Mouse (Mus musculus) small intestine, adult 2 months (tissue): ENCODE measurements around the gene Pth. TPM values are rescaled to one million over a fixed set of nuclear protein-coding genes. Genes with fewer than 3 reads are reported as not detected.

ENCODE experiments used
- H3K27ac ChIP-seq: fragments of 200-500 bp; 2 replicates; pipeline ENCODE4 v1.5.1; 2012; ENCODE audit warnings: low read depth, low read length, control low read depth, inconsistent platforms; ENCODE audit not compliant: insufficient read depth
- H3K27me3 ChIP-seq: fragments of 200-500 bp; 2 replicates; pipeline ENCODE4 v1.6.1; 2012; ENCODE audit warnings: mild to moderate bottlenecking, moderate library complexity, low read length, inconsistent platforms; ENCODE audit not compliant: control insufficient read depth, insufficient read depth
- H3K36me3 ChIP-seq: fragments of 200-500 bp; 2 replicates; pipeline ENCODE4 v1.6.1; 2012; ENCODE audit warnings: mild to moderate bottlenecking, low read length, control low read depth, inconsistent platforms; ENCODE audit not compliant: control insufficient read depth, insufficient read depth
- H3K4me1 ChIP-seq: fragments of 200-500 bp; 2 replicates; pipeline ENCODE4 v1.6.1; 2012; ENCODE audit warnings: low read length, inconsistent platforms, mixed read lengths; ENCODE audit not compliant: control insufficient read depth, insufficient read depth, insufficient read length
- H3K4me3 ChIP-seq: fragments of 200-500 bp; 2 replicates; pipeline ENCODE4 v1.5.1; 2012; ENCODE audit warnings: low read depth, mild to moderate bottlenecking, control low read depth, inconsistent platforms, low read length, moderate library complexity
- CTCF ChIP-seq: fragments of 200-500 bp; IDR thresholded peaks from 2 replicates; pipeline ENCODE4 v1.5.1; 2012; ENCODE audit warnings: low read depth, mild to moderate bottlenecking, control low read depth, inconsistent platforms, low read length, moderate library complexity, mixed read lengths; ENCODE audit not compliant: insufficient replicate concordance, insufficient read length; ENCODE audit errors: extremely low read depth
- POLR2A ChIP-seq: fragments of 200-500 bp; IDR thresholded peaks from 2 replicates; pipeline ENCODE4 v1.6.1; 2012; ENCODE audit warnings: low read depth, mild to moderate bottlenecking, control low read depth, inconsistent platforms, low read length, moderate library complexity
- WGBS: fragments of 180-500 bp; shearing (Covaris S2); methylation state at CpG from one replicate; pipeline ENCODE4 v1.1.7; 2018; 5-methylcytosine and 5-hydroxymethylcytosine counted together
- polyA plus RNA-seq: library from polyadenylated mRNA; depleted of rRNA; stranded (reverse); fragments of >200 nt; gene quantifications from 2 replicates; pipeline ENCODE4 v1.2.3, GENCODE M21; 2012; rRNA removed

The Pth gene
- polyA plus RNA-seq, 1 experiment, result not detected

DNA sequence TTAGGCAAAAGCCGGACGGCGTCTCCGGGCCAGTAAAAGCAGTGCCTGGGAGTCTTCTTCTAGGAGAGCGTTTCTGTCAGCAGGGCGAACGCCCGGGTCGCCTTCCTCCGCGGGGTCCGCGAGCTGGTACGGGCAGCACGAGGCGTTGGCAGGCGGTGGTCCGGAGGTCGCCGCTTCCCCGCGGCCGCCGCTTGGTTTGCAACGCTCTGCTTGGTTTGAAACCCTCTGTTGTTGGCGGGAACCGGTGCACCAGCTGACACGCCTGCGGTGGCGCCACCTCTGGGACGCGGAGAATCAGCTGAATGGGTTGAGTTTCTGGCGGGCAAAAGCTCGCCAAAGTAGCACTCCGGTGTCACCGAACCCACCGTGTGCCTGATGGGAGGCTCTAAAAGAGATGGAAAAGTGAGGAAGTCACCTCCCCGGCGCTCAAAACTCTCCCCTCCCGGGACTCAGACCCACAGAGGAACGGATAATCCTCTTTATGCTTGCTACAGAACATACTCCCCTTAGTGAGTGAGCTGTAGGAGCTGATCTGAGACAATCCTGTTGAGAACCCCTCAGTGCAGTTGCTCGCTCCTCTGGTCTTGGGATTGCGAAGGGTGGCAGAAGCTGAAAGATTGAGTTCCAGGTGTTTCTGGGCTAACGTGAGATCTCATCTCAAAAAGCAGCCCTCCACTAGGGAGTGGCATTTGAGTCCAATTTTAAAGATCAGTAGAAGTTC lies 18.6 kb downstream of the Pth start:
- Histone ChIP-seq H3K4me1 (0 out of 2 replicates have a peak, but pooled peaks cover 2% of the 10 kb centered on the region), H3K36me3 (no peaks in the 10 kb centered on the region; the same call in 1 of the 2 replicates), H3K27ac (0 out of 2 replicates have a peak overlapping the region, but pooled peaks have one; percentile 3), H3K27me3 (no peaks in the 10 kb centered on the region), H3K4me3 (peak overlapping the region; percentile 85)
- TF ChIP-seq CTCF (no peak), POLR2A (0 out of 2 replicates have a peak, but pooled peaks have one; percentile 1)
- under 1% methylated on average over 44 of the region's 44 CpGs for WGBS

DNA sequence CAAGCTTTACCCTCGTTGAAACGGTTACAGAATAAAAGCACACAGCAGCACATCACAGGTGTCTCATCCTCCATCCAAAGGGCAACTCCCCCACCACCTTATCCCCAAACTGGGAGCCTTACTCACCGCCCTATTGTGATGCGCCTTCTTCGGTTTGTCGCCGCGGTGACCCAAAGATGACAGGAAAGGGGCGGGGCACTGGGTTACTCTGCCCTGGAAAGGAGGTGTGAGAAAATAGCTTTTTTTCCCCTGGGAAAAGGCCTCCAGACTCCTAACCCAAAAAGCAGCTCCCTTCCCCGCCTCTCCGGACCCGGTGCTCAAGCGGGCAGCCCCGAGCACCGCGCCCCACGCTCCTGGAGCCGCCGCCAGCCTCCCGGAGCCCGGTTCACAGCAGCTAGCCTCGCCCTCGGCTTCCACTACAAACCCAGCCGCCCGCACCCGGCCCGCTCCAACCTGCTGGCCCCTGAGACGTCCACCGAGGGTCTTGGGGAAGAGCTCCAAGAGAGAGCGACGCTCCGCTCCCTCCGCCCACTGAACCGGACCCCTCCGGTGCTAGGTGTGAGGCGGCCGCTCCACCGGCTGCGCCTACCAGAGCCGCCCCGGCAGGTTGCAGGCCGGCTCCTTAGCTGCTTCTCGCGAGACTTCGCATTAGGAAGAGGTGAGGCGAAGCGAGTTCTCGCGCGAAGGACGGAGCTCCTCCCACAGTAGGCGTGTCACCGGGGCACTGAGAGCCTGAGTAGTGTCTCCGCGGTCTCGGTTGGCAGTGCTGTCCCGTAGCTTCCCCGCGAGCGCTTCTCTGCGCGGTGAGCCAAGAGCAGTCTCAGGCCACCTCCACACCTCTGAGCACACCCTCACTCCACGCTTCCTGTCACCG lies 19.4 kb downstream of the Pth start, which contains the start of gene Btbd10:
Gene Btbd10, minus strand, starts transcription at position 647 of the 874 bp plus-strand sequence.
- H3K27me3 ChIP-seq, result no peaks in the 10 kb centered on the region
- H3K4me1 ChIP-seq, result 0 out of 2 replicates have a peak, but pooled peaks cover 2% of the 10 kb centered on the region
- WGBS, result under 1% methylated on average over 63 of the region's 64 CpGs
- peak; percentile 81; the same call in 1 of the 2 replicates for TF ChIP-seq POLR2A
- TF ChIP-seq CTCF, result no peak
- no peaks in the 10 kb centered on the region; the same call in 1 of the 2 replicates for H3K36me3 ChIP-seq
- peak within 1 kb of the TSS; percentile 26 for H3K27ac ChIP-seq
- peak within 1 kb of the TSS; percentile 85 for H3K4me3 ChIP-seq

DNA sequence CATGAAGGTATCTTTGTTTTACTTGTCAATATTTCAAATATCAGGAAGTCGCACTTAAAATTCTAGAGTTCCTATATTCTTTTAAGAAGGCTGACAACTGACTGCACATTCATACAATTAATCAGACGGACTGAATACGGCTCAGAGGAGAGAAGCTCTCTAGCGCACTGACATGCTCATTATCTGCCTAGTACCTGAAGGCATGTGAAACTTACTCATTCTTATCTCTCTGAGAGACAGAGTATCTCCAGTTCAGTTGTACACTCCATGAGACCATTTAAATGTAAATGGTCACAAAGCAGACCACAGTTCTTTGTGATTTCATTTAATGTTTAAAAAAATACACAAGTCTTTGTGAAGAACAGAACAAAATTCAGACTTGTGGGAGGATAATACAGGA lies 20.9 kb downstream of the Pth start:
- 0 out of 2 replicates have a peak, but pooled peaks cover 2% of the 10 kb centered on the region for H3K4me1 ChIP-seq
- WGBS, result 93% methylated on average over 4 of the region's 4 CpGs
- H3K4me3 ChIP-seq, result no peak overlapping the region
- H3K36me3 ChIP-seq, result no peaks in the 10 kb centered on the region; the same call in 1 of the 2 replicates
- no peak overlapping the region for H3K27ac ChIP-seq
- no peaks in the 10 kb centered on the region for H3K27me3 ChIP-seq
- TF ChIP-seq CTCF, result no peak
- TF ChIP-seq POLR2A, result no peak

DNA sequence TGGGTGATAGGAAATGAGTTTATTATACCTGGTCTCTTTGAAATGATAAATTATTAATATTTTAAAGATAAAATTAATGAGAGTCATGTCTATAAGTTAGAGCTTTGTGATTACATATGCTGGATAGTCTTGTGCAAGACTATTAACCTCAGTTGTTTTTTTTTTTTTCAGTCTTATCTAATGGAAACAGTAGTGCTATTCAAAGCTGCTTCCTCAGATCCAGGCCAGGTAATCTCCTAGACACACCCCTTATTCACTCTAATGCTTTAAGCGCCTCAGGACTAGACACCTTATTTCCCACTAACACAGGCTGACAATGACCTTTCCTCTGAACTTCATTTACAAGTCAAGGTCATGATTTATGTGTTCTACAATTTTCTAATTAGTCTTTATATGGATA lies 39.3 kb downstream of the Pth start:
- WGBS, result 33% methylated on average over 1 of the region's 1 CpGs
- Histone ChIP-seq H3K36me3 (no peaks in the 10 kb centered on the region), H3K27ac (no peak overlapping the region), H3K27me3 (no peaks in the 10 kb centered on the region), H3K4me1 (no peaks in the 10 kb centered on the region), H3K4me3 (no peak overlapping the region)
- TF ChIP-seq POLR2A (no peak), CTCF (no peak)

DNA sequence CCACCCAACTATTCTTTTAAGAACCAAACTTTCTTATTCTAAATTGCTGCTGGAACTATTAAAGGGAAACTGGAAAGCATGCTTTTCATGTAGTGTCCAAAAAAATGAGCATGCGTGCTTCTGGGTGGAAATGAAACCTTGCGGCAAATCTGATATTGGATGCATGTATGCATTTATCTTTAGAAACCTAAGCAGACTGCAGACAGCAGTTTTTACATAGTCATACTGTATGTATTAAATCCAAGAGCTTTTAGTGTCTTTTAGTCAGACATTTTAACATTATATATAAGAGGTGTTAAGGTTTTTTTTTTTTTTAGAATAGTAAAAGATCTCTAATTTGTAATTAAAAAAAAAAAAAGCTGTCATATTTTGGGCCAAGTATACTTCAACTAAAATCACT lies 40.7 kb downstream of the Pth start:
- no peaks in the 10 kb centered on the region for H3K36me3 ChIP-seq
- TF ChIP-seq POLR2A, result no peak
- no peak for TF ChIP-seq CTCF
- no peaks in the 10 kb centered on the region for H3K4me1 ChIP-seq
- H3K27me3 ChIP-seq, result no peaks in the 10 kb centered on the region
- 88% methylated on average over 2 of the region's 2 CpGs for WGBS
- H3K4me3 ChIP-seq, result no peak overlapping the region
- no peak overlapping the region for H3K27ac ChIP-seq

DNA sequence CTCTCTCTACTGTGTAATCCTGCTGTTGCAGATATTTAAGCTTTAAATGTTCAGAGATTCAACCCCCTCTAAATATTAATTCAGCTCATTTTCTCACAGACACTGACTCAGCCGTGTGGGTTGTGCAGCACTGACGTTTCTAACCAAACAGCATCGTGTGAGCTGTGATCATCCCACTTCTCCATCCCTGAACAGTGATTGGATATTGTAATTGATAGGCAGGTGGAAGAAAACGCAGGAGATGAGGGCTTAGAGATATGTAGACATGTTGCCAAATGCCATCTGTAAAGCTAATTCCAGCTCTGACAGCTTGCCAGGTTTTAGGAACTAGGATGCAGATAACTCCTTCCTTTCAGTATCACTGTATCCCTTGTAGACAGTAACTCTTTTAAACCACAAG lies 41.1 kb downstream of the Pth start:
- no peak overlapping the region for H3K4me3 ChIP-seq
- TF ChIP-seq POLR2A (no peak), CTCF (no peak)
- 24% methylated on average over 4 of the region's 4 CpGs for WGBS

More for the DNA sequence above, 41.1 kb downstream of the Pth start:
- H3K27me3 ChIP-seq, result no peaks in the 10 kb centered on the region
- no peaks in the 10 kb centered on the region for H3K36me3 ChIP-seq
- H3K27ac ChIP-seq, result no peak overlapping the region
- H3K4me1 ChIP-seq, result no peaks in the 10 kb centered on the region

Other genes with a start within 250 kb of the Pth start
- 4.2 and 11.0 TPM in 2 replicates for gene Arntl, start 181.1 kb downstream of the Pth start, polyA plus RNA-seq
- gene Btbd10, start 19.2 kb downstream of the Pth start, polyA plus RNA-seq, result 2.0 and 2.9 TPM in 2 replicates
- 0.51 and 2.2 TPM in 2 replicates for gene Far1, start 125.3 kb upstream of the Pth start, polyA plus RNA-seq